Mouse (Mus musculus): Measurements from ENCODE around the gene Cfap100. TPM values are rescaled to one million over a fixed set of nuclear protein-coding genes. Genes with fewer than 3 reads are reported as not detected.

Gene Cfap100
- 25.3 TPM for polyA plus RNA-seq (2014; fragmentation: Illumina TruSeq; extraction: RNeasy Lipid Tissue Mini Kit (QIAGEN cat#74804); ENCODE audit: low read depth, low replicate concordance)

GRCm38 (mm10) chr6:90428380-90428974 is at the start of gene Cfap100:
Gene Cfap100, minus strand, starts transcription at chr6:90428797.

DNA sequence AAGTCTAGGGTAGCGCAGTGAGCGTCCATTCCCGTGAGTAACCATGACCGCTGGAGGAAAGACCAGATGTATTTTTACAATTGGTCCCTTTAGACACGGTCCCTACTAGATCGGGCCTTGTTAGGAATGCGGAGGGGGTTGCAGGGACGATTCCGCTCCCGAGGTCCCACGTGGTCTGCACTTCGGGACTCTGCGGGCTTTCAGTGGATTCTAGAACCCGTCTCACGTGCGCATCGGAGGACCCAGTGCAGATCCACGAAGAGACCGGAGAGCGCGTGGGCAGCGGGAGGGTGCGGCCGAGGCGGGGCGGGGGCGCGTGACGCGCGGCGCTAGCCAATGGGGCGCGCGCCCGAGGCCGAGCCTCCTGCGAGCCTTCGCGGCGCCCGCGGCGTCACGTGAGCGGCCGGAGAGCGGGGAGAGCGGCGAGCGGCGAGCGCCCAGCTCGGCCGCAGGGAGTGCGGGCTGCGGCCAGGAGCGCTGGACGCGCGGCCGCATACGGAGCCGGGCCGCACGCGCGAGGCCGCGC is 33.6 kb upstream of the Cfap100 start, which contains the start of gene Klf15:
Gene Klf15, plus strand, starts transcription at position 396 of the 526 bp plus-strand sequence.

GRCm38 (mm10) chr6:90368976-90369724 is 59.4 kb downstream of the Cfap100 start, which contains the start of gene Zxdc:
Gene Zxdc, plus strand, starts transcription at chr6:90369492.

Other genes with a start within 250 kb of the Cfap100 start
- not detected for gene V1ra8, start 226.0 kb downstream of the Cfap100 start, polyA plus RNA-seq (2014; fragmentation: Illumina TruSeq; extraction: RNeasy Lipid Tissue Mini Kit (QIAGEN cat#74804); ENCODE audit: low read depth, low replicate concordance)
- gene Vmn1r53, start 204.4 kb downstream of the Cfap100 start, polyA plus RNA-seq (2014; fragmentation: Illumina TruSeq; extraction: RNeasy Lipid Tissue Mini Kit (QIAGEN cat#74804); ENCODE audit: low read depth, low replicate concordance) = 0.95 TPM
- gene Vmn1r54, start 182.5 kb downstream of the Cfap100 start, polyA plus RNA-seq (2014; fragmentation: Illumina TruSeq; extraction: RNeasy Lipid Tissue Mini Kit (QIAGEN cat#74804); ENCODE audit: low read depth, low replicate concordance) = not detected
- 99.9 TPM for gene BC048671, start 127.6 kb downstream of the Cfap100 start, polyA plus RNA-seq (2014; fragmentation: Illumina TruSeq; extraction: RNeasy Lipid Tissue Mini Kit (QIAGEN cat#74804); ENCODE audit: low read depth, low replicate concordance)
- gene Chst13, start 103.6 kb downstream of the Cfap100 start, polyA plus RNA-seq (2014; fragmentation: Illumina TruSeq; extraction: RNeasy Lipid Tissue Mini Kit (QIAGEN cat#74804); ENCODE audit: low read depth, low replicate concordance) = not detected
- gene Uroc1, start 95.5 kb downstream of the Cfap100 start, polyA plus RNA-seq (2014; fragmentation: Illumina TruSeq; extraction: RNeasy Lipid Tissue Mini Kit (QIAGEN cat#74804); ENCODE audit: low read depth, low replicate concordance) = not detected
- 5.0 TPM for gene Zxdc, start 59.3 kb downstream of the Cfap100 start, polyA plus RNA-seq (2014; fragmentation: Illumina TruSeq; extraction: RNeasy Lipid Tissue Mini Kit (QIAGEN cat#74804); ENCODE audit: low read depth, low replicate concordance)
- 1.7 TPM for gene Klf15, start 33.8 kb upstream of the Cfap100 start, polyA plus RNA-seq (2014; fragmentation: Illumina TruSeq; extraction: RNeasy Lipid Tissue Mini Kit (QIAGEN cat#74804); ENCODE audit: low read depth, low replicate concordance)
- gene Aldh1l1, start 57.6 kb upstream of the Cfap100 start, polyA plus RNA-seq (2014; fragmentation: Illumina TruSeq; extraction: RNeasy Lipid Tissue Mini Kit (QIAGEN cat#74804); ENCODE audit: low read depth, low replicate concordance) = 2.1 TPM
- 3.1 TPM for gene Slc41a3, start 175.9 kb upstream of the Cfap100 start, polyA plus RNA-seq (2014; fragmentation: Illumina TruSeq; extraction: RNeasy Lipid Tissue Mini Kit (QIAGEN cat#74804); ENCODE audit: low read depth, low replicate concordance)

All from testis, adult 10 weeks (tissue).